Mouse (Mus musculus) kidney, adult 10 weeks (tissue): Measurements from ENCODE around the gene Zfp27. TPM values are rescaled to one million over a fixed set of nuclear protein-coding genes. Genes with fewer than 3 reads are reported as not detected.

ENCODE experiments used
- polyA plus RNA-seq: library from polyadenylated mRNA; stranded (reverse); fragments of 350-450 nt; fragmentation: Illumina TruSeq; extraction: RNeasy Lipid Tissue Mini Kit (QIAGEN cat#74804); gene quantifications from one replicate; pipeline ENCODE4 v1.2.3, GENCODE M21; 2014; ENCODE audit warnings: low read depth, low replicate concordance

The Zfp27 gene
- polyA plus RNA-seq, result 4.6 TPM

DNA sequence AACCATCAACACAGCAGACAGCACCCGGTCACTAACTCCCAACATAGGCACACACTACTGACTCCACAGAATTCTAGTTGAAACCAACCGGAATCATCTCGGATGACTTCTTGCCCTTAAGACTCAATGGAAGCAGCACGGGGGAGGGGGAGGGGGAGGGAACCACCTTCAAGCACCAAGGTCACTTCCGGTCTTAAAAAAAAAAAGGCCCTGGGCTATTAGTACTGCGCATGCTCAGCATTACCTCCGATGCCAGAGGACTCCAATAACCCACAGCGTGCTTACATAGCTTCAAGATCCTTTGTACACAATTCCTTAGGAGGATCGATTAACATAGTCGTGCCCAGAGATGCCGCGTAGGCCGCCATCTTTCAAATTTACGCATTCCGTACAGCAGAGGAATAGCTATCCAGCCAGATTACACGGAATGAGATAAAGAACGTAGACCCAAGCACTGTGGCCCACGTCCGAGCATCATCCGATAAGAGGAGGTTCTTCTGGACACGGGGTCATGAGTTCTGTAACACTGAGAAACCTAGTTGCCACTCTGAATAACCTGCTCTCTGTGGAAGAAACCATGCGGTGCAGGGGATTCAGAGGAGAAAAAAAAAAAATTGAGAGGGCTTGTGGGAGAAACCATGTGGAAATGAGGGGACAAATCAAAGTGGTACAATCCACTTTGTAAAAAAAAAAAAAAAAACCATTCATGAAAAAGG lies at the start of gene Zfp27:
Gene Zfp27, minus strand, starts transcription at position 607 of the 716 bp plus-strand sequence.

DNA sequence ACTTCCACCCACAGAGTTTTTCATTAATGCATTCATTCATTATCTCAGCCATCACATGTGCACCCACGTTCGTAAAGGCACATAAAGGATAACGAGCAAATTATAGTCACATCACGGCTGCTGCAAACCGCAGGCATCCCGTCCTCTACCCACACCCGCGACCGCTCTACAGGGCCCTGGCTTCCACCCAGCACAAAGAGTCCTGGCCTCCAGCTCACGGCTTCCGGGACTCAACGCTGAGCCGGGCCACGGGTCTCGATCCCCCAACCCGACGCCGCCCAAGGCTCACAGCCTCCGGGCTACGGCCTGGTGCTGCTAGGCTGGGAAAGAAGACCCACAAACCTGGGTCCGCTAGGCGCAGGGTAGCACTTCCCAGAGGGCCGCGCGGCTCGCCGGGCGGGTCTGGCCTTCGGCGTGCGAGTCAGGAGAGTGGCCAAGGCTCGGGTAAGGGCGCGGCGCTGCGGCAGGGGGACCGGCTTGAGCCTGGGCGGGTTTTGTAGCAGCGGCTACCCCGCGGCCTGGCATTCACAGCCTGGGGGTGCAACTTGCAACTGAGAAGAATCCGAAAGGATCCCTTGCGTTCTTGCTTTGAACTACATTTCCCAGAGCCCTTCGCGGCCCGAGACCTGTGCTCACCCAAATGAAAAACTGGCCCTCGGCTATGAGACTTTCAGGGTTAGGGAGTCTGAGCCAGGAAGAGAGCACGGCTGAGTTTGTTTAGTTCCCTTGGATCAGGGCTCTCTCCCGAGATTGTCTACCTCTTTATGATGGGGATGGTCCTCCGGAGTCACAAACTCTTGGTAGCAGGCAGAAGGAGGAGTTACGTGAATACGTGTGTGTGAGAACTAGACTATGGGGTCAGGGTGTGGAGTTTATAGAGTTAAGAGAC lies 47.4 kb upstream of the Zfp27 start, which contains the start of gene Zfp74:
Gene Zfp74, minus strand, starts transcription at position 577 of the 889 bp plus-strand sequence.

DNA sequence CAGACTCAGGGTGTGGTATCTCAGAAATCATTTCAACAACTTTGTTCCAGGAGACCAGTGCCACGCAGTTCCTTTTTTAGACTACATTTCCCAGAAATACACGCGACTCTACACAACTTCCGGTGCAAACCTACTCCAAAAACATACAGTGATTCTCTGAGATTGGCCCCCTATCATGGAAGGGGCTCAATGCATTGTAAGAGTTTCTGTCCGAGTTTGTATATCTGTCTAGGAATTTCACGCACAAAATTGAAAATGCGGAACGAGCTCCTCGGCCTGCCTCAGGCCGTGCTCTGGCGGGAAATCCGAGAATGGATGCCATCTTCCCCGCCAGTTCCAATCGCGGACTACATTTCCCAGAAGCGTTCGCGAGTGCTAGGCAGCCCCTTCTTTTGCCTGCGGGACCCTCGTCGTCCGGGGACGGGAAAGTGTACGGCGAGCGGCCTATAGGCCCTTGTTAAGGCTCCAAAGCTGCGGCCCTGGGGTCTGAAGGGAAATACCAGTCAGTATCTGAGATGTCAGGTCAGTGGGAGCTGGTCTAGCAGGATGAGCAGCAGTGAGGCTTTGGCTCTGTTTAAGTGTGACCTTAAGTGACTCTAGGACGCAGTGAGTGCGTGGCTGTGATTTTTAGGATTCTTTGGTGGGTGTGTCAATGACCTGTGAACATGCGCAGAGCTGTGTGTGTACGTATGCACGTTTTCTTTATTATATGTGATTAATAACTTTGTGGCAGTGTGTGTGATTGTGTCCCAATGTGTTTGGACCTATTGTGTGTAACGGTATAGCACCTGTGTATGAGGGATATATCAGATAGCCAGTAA lies 2.0 kb upstream of the Zfp27 start, which contains the start of gene Zfp383:
Gene Zfp383, plus strand, starts transcription at position 94 of the 821 bp plus-strand sequence.

DNA sequence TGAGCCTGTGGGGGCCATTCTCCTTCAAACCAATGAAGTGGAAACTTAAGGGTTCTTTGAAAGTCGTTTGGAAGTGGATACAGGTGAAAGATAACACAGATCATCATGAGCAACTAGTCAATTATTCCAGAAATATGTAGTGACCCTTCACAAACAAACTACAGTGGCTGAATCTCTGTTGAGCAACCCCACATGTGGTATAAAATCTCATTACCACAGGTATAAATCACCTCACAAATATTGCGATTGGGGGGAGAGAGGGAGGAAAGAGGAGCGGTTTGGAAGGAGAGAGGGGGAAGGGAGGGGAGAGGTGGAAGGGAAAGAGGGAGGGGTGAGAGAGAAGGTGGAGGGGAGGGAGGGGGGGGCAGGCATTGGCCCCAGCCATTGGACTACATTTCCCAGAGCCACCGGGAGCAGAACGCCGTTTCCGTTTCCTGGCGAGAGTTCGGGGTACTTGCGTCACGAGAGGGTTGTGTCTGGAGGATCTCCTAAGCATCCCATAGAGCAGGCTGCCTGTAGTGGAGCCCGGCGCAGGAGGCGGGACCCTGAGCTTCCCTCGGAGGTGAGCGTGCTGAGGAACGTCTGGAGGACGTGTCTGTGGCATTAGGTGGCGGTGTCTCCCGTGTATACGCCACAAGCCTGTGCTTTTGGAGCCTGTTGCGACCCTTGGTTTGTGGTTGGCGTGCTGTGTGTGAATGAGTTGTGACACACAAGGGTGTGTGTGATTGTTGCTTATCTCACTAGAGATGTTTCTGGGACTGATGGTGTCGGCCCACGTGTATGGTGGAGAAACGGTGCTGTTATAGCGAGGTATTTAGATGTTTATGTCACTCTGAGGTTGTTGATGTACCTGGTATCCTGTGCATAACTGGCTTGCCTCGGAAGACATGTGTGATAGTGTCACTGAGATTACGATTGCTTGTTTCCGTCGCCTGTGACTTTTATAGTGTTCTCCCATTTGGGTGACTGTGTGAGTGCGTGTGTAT lies 46.5 kb downstream of the Zfp27 start, which contains the start of gene Zfp420:
Gene Zfp420, plus strand, starts transcription at position 448 of the 986 bp plus-strand sequence.

DNA sequence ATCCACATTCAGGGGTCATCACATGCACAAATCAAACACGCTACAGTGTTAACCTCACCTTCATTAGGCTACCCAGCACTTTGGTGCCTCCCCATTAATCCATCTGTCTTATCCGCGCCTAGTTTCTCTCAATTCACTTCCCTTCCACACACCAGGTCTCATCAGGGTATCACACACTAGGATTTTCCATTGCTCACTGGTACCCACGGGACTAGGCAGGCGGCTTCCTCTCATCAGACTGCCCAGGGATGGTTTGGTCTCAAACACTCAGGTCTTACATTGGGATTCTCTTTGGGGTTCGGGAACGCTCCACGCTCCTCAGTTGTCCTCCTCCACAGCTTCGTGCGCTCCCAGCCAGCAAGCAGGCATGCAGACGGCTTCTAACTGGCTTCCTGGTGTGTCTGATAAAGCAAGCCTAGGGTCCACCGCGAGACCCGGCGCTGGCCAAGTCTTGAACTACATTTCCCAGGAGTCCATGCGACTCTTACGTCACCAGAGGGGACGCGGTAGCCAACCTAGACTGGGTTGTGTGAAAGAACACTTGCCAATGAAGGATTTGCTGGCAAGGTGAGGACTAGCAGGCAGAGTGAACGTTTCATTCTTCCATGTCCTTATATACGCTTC lies 53.0 kb downstream of the Zfp27 start, which contains the start of gene Zfp940:
Gene Zfp940, minus strand, starts transcription at position 451 of the 624 bp plus-strand sequence.

Other genes starting within 250 kb of the Zfp27 start
- not detected for gene Catsperg2, start 179.5 kb downstream of the Zfp27 start, polyA plus RNA-seq
- 12.8 TPM for gene Zfp84, start 138.0 kb downstream of the Zfp27 start, polyA plus RNA-seq
- 5.0 TPM for gene Zfp30, start 122.6 kb downstream of the Zfp27 start, polyA plus RNA-seq
- 9.7 TPM for gene Zfp790, start 90.5 kb downstream of the Zfp27 start, polyA plus RNA-seq
- 3.6 TPM for gene Zfp940, start 52.9 kb downstream of the Zfp27 start, polyA plus RNA-seq
- gene Zfp420, start 46.6 kb downstream of the Zfp27 start, polyA plus RNA-seq, result 18.5 TPM
- 10.3 TPM for gene Zfp383, start 1.7 kb upstream of the Zfp27 start, polyA plus RNA-seq
- 10.1 TPM for gene Zfp74, start 47.5 kb upstream of the Zfp27 start, polyA plus RNA-seq
- gene Zfp568, start 77.4 kb upstream of the Zfp27 start, polyA plus RNA-seq, result 6.0 TPM
- 3.1 TPM for gene Zfp14, start 144.8 kb upstream of the Zfp27 start, polyA plus RNA-seq
- gene Zfp82, start 166.3 kb upstream of the Zfp27 start, polyA plus RNA-seq, result 2.0 TPM
- not detected for gene Gm26920, start 183.8 kb upstream of the Zfp27 start, polyA plus RNA-seq
- gene Zfp566, start 184.0 kb upstream of the Zfp27 start, polyA plus RNA-seq, result 1.9 TPM
- gene Zfp260, start 188.2 kb upstream of the Zfp27 start, polyA plus RNA-seq, result 97.5 TPM
- 0.93 TPM for gene Zfp382, start 215.4 kb upstream of the Zfp27 start, polyA plus RNA-seq